In the genomic region with DNA sequence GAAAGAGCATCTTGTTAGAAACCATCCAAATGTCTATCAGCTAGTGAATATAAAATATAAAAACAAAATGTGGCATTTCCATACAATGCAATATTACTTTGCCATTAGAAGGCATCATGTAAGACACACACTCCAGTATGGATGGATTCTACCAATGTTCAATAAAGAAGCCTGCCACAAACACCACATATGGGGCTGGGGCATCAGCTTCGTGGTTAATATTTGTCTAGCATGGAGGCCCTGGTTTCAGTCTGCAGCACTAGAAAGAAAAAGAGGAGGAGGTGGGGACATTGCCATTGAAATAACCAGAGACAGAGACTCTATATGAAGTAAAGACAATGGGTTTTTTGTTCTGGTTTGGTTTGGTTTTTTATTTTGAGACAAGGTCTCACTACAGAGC, we compare ENCODE assay signal across 24 mouse cellular contexts. TPM values are rescaled to one million over a fixed set of nuclear protein-coding genes. Genes with fewer than 3 reads are reported as not detected.
DNase-seq lines count a peak whose midpoint lies in the region; ATAC-seq and TF ChIP-seq lines count a peak whose summit lies in the region.
"Had no signal": no experiment of that assay in that cellular context is flagged by ENCODE, and none has a peak within 500 bp of the region (broad histone marks: within the 10 kb centered on the region; RNA-seq: fewer than 3 reads in every experiment).

No protein-coding gene starts in this region.

- no peak overlapping the region for H3K4me3 ChIP-seq in kidney, embryonic 15.5 days (replicated peaks)
- no peak overlapping the region for H3K4me3 ChIP-seq in limb, embryonic 12.5 days (replicated peaks)
- no peak overlapping the region for H3K4me3 ChIP-seq in limb, embryonic 10.5 days
- no peak overlapping the region for H3K4me3 ChIP-seq in intestine, embryonic 15.5 days (replicated peaks)
- H3K4me3 ChIP-seq in intestine, postnatal 0 days (ENCODE audit: low read depth, low read length) = no peak overlapping the region
- H3K4me3 ChIP-seq: embryonic facial prominence, embryonic 10.5 days; embryonic facial prominence, embryonic 12.5 days; forebrain, embryonic 13.5 days had no signal

- WGBS in kidney, embryonic 15.5 days = 44% methylated on average over 1 of the region's 1 CpGs
- WGBS in limb, embryonic 12.5 days = 79% methylated on average over 1 of the region's 1 CpGs
- WGBS in limb, embryonic 10.5 days = 82% methylated on average over 1 of the region's 1 CpGs
- WGBS in intestine, embryonic 15.5 days = 30% methylated on average over 1 of the region's 1 CpGs
- WGBS in intestine, postnatal 0 days = 18% methylated on average over 1 of the region's 1 CpGs

- no peak overlapping the region for H3K9ac ChIP-seq in kidney, embryonic 15.5 days
- no peak overlapping the region for H3K9ac ChIP-seq in limb, embryonic 12.5 days (replicated peaks)
- no peak overlapping the region for H3K9ac ChIP-seq in intestine, embryonic 15.5 days
- no peak overlapping the region for H3K9ac ChIP-seq in intestine, postnatal 0 days (ENCODE audit: low read depth, low read length)
- H3K9ac ChIP-seq: embryonic facial prominence, embryonic 12.5 days; forebrain, embryonic 13.5 days had no signal

- no peak for TF ChIP-seq CTCF in intestine, postnatal 0 days (IDR thresholded peaks at IDR 0.05; ENCODE audit: low read depth)

- H3K4me2 ChIP-seq in kidney, embryonic 15.5 days = no peak overlapping the region
- no peak overlapping the region for H3K4me2 ChIP-seq in limb, embryonic 12.5 days
- H3K4me2 ChIP-seq in intestine, embryonic 15.5 days (replicated peaks) = 0 out of 2 replicates have a peak overlapping the region, but pooled peaks have one; percentile 9
- no peak overlapping the region; the same call in 1 of the 2 replicates for H3K4me2 ChIP-seq in intestine, postnatal 0 days (replicated peaks; ENCODE audit: low read depth)
- H3K4me2 ChIP-seq: embryonic facial prominence, embryonic 12.5 days; forebrain, embryonic 13.5 days had no signal

- no peak for ATAC-seq in kidney, embryonic 15.5 days (replicated peaks; ENCODE audit: low FRiP score)
- ATAC-seq in limb, embryonic 12.5 days (ENCODE audit: insufficient number of reproducible peaks, insufficient read depth, low FRiP score, low TSS enrichment, low read depth) = no peak
- peak; percentile 59; the same call in 1 of the 2 replicates for ATAC-seq in intestine, embryonic 15.5 days
- ATAC-seq in intestine, postnatal 0 days = no peak
- ATAC-seq: activated CD4-positive, CD25-positive, alpha-beta regulatory T cell, adult 4 months; CD4-positive, CD25-positive, alpha-beta regulatory T cell, adult 4 months; forebrain, embryonic 13.5 days; Patski had no signal

- H3K36me3 ChIP-seq in kidney, embryonic 15.5 days = no peaks in the 10 kb centered on the region
- H3K36me3 ChIP-seq in limb, embryonic 12.5 days = no peaks in the 10 kb centered on the region
- no peaks in the 10 kb centered on the region for H3K36me3 ChIP-seq in limb, embryonic 10.5 days
- H3K36me3 ChIP-seq in intestine, embryonic 15.5 days = no peaks in the 10 kb centered on the region
- H3K36me3 ChIP-seq in intestine, postnatal 0 days (ENCODE audit: control insufficient read depth, insufficient read depth) = no peaks in the 10 kb centered on the region
- H3K36me3 ChIP-seq: embryonic facial prominence, embryonic 10.5 days; embryonic facial prominence, embryonic 12.5 days; G1E had no signal

- DNase-seq in kidney, postnatal 25 days = no peak
- no peak for DNase-seq in limb, embryonic 10.5 days (ENCODE audit: low spot score)
- DNase-seq in spleen, adult 12 weeks (ENCODE audit: low spot score) = no peak
- DNase-seq: adrenal gland, adult 8-10 months; adrenal gland, postnatal 14 days; adrenal gland, postnatal 36 days; B cell, adult 2 months; cerebellum, adult 11-12 months; cerebellum, adult 2 months; cerebellum, adult 9-10 months; cerebellum, postnatal 10 days; cerebellum, postnatal 25 days had no signal

- peaks cover 11% of the 10 kb centered on the region; the same call in 1 of the 2 replicates for H3K4me1 ChIP-seq in kidney, embryonic 15.5 days
- 0 out of 2 replicates have a peak, but pooled peaks cover 11% of the 10 kb centered on the region for H3K4me1 ChIP-seq in limb, embryonic 12.5 days (replicated peaks)
- no peaks in the 10 kb centered on the region for H3K4me1 ChIP-seq in limb, embryonic 10.5 days
- H3K4me1 ChIP-seq in intestine, embryonic 15.5 days (replicated peaks) = peaks cover 12% of the 10 kb centered on the region; the same call in 1 of the 2 replicates
- H3K4me1 ChIP-seq in intestine, postnatal 0 days (replicated peaks; ENCODE audit: control insufficient read depth, insufficient read depth, low read length) = no peaks in the 10 kb centered on the region
- H3K4me1 ChIP-seq: embryonic facial prominence, embryonic 12.5 days; forebrain, embryonic 13.5 days had no signal

- H3K27me3 ChIP-seq in kidney, embryonic 15.5 days = no peaks in the 10 kb centered on the region
- no peaks in the 10 kb centered on the region for H3K27me3 ChIP-seq in limb, embryonic 12.5 days
- H3K27me3 ChIP-seq in limb, embryonic 10.5 days (ENCODE audit: low read depth, poor library complexity, severe bottlenecking) = no peaks in the 10 kb centered on the region
- no peaks in the 10 kb centered on the region for H3K27me3 ChIP-seq in intestine, embryonic 15.5 days (replicated peaks)
- no peaks in the 10 kb centered on the region for H3K27me3 ChIP-seq in intestine, postnatal 0 days (replicated peaks; ENCODE audit: control insufficient read depth, insufficient read depth, low read length)
- H3K27me3 ChIP-seq: CH12.LX; embryonic facial prominence, embryonic 12.5 days; forebrain, embryonic 13.5 days; Patski had no signal

- H3K9me3 ChIP-seq in kidney, embryonic 15.5 days (replicated peaks) = no peaks in the 10 kb centered on the region
- no peaks in the 10 kb centered on the region for H3K9me3 ChIP-seq in limb, embryonic 12.5 days
- no peaks in the 10 kb centered on the region for H3K9me3 ChIP-seq in limb, embryonic 10.5 days (replicated peaks)
- no peaks in the 10 kb centered on the region for H3K9me3 ChIP-seq in intestine, embryonic 15.5 days
- no peaks in the 10 kb centered on the region for H3K9me3 ChIP-seq in intestine, postnatal 0 days (ENCODE audit: control insufficient read depth)
- H3K9me3 ChIP-seq: embryonic facial prominence, embryonic 10.5 days; embryonic facial prominence, embryonic 12.5 days; forebrain, embryonic 13.5 days; G1E had no signal

- H3K27ac ChIP-seq in kidney, embryonic 15.5 days = peak overlapping the region; percentile 66; the same call in 1 of the 2 replicates
- H3K27ac ChIP-seq in limb, embryonic 12.5 days = peak overlapping the region; percentile 35; the same call in 1 of the 2 replicates
- no peak overlapping the region for H3K27ac ChIP-seq in limb, embryonic 10.5 days
- H3K27ac ChIP-seq in intestine, embryonic 15.5 days = 0 out of 2 replicates have a peak overlapping the region, but pooled peaks have one; percentile 38
- 0 out of 2 replicates have a peak overlapping the region, but pooled peaks have one; percentile 11 for H3K27ac ChIP-seq in intestine, postnatal 0 days (ENCODE audit: low read depth, low read length)
- H3K27ac ChIP-seq: embryonic facial prominence, embryonic 10.5 days; embryonic facial prominence, embryonic 12.5 days; forebrain, embryonic 13.5 days had no signal

RNA-seq across cellular contexts. Expression of a gene that starts 19.1 kb away (rescaled TPM):
- 14.8 and 15.2 TPM in 2 replicates for polyA plus RNA-seq in kidney, embryonic 15.5 days (2015; fragmentation: Nextera tagmentation; extraction: Ambion mirVana)
- polyA plus RNA-seq in limb, embryonic 12.5 days (2016; fragmentation: Nextera tagmentation; extraction: Ambion mirVana) = 6.1 and 6.6 TPM in 2 replicates
- polyA plus RNA-seq in limb, embryonic 10.5 days (2016; fragmentation: Nextera tagmentation; extraction: Ambion mirVana) = 5.4 and 5.5 TPM in 2 replicates
- 27.4 and 28.6 TPM in 2 replicates for polyA plus RNA-seq in intestine, embryonic 15.5 days (2015; fragmentation: Nextera tagmentation; extraction: Ambion mirVana)
- 38.8 and 41.1 TPM in 2 replicates for polyA plus RNA-seq in intestine, postnatal 0 days (2015; fragmentation: Nextera tagmentation; extraction: Ambion mirVana)
- polyA plus RNA-seq: G1E had no signal
